Mouse (Mus musculus) brain, embryonic 14.5 days (tissue): ENCODE results near the gene Fbp1. TPM values are rescaled to one million over a fixed set of nuclear protein-coding genes. Genes with fewer than 3 reads are reported as not detected.
"Not testable (repeated sequence)": the region's sequence is repeated elsewhere in the genome, so short reads cannot be mapped to it uniquely, and the experiment has no call there.

Experiments used
- DNase-seq: peaks from one replicate; pipeline ENCODE4 v3.0.0-alpha.2; 2011; ENCODE audit warnings: low read depth
- CTCF ChIP-seq: fragments of 200-500 bp; IDR thresholded peaks from 2 replicates; pipeline ENCODE4 v1.5.1; 2012; ENCODE audit warnings: inconsistent platforms, mild to moderate bottlenecking, moderate library complexity, borderline replicate concordance; ENCODE audit not compliant: insufficient read depth, insufficient read length; ENCODE audit errors: extremely low read depth
- POLR2A ChIP-seq: fragments of 200-500 bp; IDR thresholded peaks from 2 replicates; pipeline ENCODE4 v1.6.1; 2012; ENCODE audit warnings: mild to moderate bottlenecking, inconsistent platforms, borderline replicate concordance; ENCODE audit not compliant: poor library complexity, insufficient read depth, insufficient read length, severe bottlenecking; ENCODE audit errors: extremely low read depth
- polyA plus RNA-seq: library from polyadenylated mRNA; depleted of rRNA; stranded (reverse); fragments of >200 nt; gene quantifications from 2 replicates; pipeline ENCODE4 v1.2.3, GENCODE M21; 2012; rRNA removed

The Fbp1 gene
- 0.08 TPM in 1 of 2 replicates, not detected in the other for polyA plus RNA-seq

GRCm38 (mm10) chr13:62887712-62888441 is at the start of gene Fbp1:
Gene Fbp1, minus strand, starts transcription at chr13:62888282.
- TF ChIP-seq CTCF, result no peak
- TF ChIP-seq POLR2A, result no peak
- DNase-seq, result no peak

- peak; percentile 29 for DNase-seq
- no peak for TF ChIP-seq CTCF
Measured at GRCm38 (mm10) chr13:62932452-62932851, 44.4 kb upstream of the Fbp1 start.

- DNase-seq, result peak; percentile 35
- TF ChIP-seq CTCF (no peak), POLR2A (no peak)
Measured at GRCm38 (mm10) chr13:62929766-62930389, 41.8 kb upstream of the Fbp1 start.

- not testable (repeated sequence) for DNase-seq
Measured at GRCm38 (mm10) chr13:62929144-62929543, 41.1 kb upstream of the Fbp1 start.

- TF ChIP-seq POLR2A, result no peak
- no peak for TF ChIP-seq CTCF
Measured at GRCm38 (mm10) chr13:62927470-62927869, 39.4 kb upstream of the Fbp1 start.

GRCm38 (mm10) chr13:62926479-62926878 is 38.4 kb upstream of the Fbp1 start:
- DNase-seq, result peak; percentile 61
- TF ChIP-seq CTCF, result peak; percentile 58; the same call in 1 of the 2 replicates
- TF ChIP-seq POLR2A, result no peak

More at GRCm38 (mm10) chr13:62927470-62927869, 39.4 kb upstream of the Fbp1 start:
- no peak for DNase-seq

GRCm38 (mm10) chr13:62923182-62923581 is 35.1 kb upstream of the Fbp1 start:
- TF ChIP-seq POLR2A (no peak), CTCF (no peak)

GRCm38 (mm10) chr13:62922645-62923044 is 34.6 kb upstream of the Fbp1 start:
- TF ChIP-seq CTCF, result no peak
- no peak for TF ChIP-seq POLR2A
- DNase-seq, result no peak

More at GRCm38 (mm10) chr13:62923182-62923581, 35.1 kb upstream of the Fbp1 start:
- DNase-seq, result no peak

GRCm38 (mm10) chr13:62919647-62920341 is 31.7 kb upstream of the Fbp1 start:
- peak; percentile 86 for DNase-seq

GRCm38 (mm10) chr13:62917416-62918110 is 29.5 kb upstream of the Fbp1 start:
- TF ChIP-seq CTCF, result no peak
- TF ChIP-seq POLR2A, result no peak

More at GRCm38 (mm10) chr13:62919647-62920341, 31.7 kb upstream of the Fbp1 start:
- TF ChIP-seq POLR2A, result no peak
- TF ChIP-seq CTCF, result peak; percentile 83

GRCm38 (mm10) chr13:62916675-62917074 is 28.6 kb upstream of the Fbp1 start:
- DNase-seq, result no peak
- TF ChIP-seq POLR2A (no peak), CTCF (no peak)

More at GRCm38 (mm10) chr13:62917416-62918110, 29.5 kb upstream of the Fbp1 start:
- DNase-seq, result peak; percentile 61
